Mouse (Mus musculus): Measurements from ENCODE around the gene Scn8a. TPM values are rescaled to one million over a fixed set of nuclear protein-coding genes. Genes with fewer than 3 reads are reported as not detected.

Gene Scn8a
- polyA plus RNA-seq, 1 experiment from 2014 or later: 15.1 TPM

DNA sequence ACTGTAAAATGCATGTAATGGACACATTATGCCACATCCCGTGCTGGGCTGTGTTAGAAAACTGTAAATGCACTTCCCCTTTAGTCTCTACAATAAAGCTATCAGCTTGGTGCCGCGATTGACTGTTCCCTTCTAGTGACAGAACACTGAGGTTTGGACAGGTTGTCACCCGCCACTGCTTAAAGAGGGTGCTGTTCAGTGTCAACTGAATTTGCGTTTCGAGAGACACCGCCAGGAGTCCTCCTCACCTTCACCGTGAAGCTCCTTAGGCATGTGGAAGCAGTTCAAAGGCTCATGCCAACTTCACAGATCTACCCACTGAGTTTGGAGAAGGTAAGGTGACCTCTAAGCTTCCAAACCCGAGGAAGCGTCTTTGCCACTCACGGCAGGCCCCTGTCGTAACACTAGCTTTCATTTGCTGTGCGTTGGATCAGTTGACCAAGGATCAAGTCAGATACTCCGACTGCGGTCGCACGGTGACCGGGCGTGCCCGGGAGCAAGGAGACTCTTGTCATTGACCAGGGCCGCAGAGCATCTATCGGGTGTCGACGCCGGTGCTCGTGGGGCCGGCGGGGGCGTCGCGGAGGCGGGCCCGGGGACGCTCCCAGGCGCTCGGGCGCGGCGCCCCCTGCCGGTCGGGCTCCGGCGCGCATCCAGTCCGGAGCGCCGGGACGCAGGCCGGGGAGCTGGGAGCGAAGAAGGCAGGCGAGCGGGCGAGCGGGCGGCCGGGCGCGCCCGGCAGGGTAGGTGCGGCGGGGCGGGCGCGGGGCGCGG, 530 bp downstream of the Scn8a start:
- Histone ChIP-seq H3K9ac (ENCODE audit: low read depth, low read length) (peak overlapping the region; percentile 44; the same call in 1 of the 2 replicates), H3K4me2 (replicated peaks; ENCODE audit: low read depth, low read length) (peak overlapping the region; percentile 71), H3K27me3 (ENCODE audit: control insufficient read depth, insufficient read depth, low read length) (peaks cover 29% of the 10 kb centered on the region), H3K27ac (ENCODE audit: low read depth, low read length) (no peak overlapping the region), H3K4me3 (ENCODE audit: low read length) (peak overlapping the region; percentile 62), H3K4me1 (ENCODE audit: control insufficient read depth, insufficient read depth, low read length) (peaks cover 8% of the 10 kb centered on the region; the same call in 1 of the 2 replicates), H3K9me3 (ENCODE audit: control insufficient read depth, low read length) (no peaks in the 10 kb centered on the region), H3K36me3 (ENCODE audit: control insufficient read depth, insufficient read depth, low read length) (no peaks in the 10 kb centered on the region)
- ATAC-seq (ENCODE audit: low FRiP score, low TSS enrichment): peak; percentile 83
- WGBS: 3% methylated on average over 59 of the region's 66 CpGs

DNA sequence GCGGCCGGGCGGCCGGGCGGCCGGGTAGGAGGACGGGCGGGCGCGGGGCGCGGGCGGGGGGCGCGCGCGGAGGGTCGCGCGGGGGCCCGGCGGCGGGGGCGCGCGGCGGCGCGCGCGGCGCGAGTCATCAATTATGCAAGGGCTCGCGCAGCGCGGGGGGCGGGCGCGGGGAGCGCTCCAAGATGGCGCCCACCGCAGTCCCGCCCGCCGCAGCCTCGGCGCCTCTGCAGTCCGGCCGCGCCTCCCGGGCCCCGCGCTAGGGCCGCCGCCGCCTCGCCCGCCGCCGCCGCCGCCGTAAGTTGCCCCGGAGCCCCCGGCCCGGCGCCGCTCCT, 1.1 kb downstream of the Scn8a start:
- Histone ChIP-seq H3K9me3 (ENCODE audit: control insufficient read depth, low read length) (no peaks in the 10 kb centered on the region), H3K36me3 (ENCODE audit: control insufficient read depth, insufficient read depth, low read length) (no peaks in the 10 kb centered on the region), H3K4me2 (replicated peaks; ENCODE audit: low read depth, low read length) (peak overlapping the region; percentile 71), H3K4me1 (ENCODE audit: control insufficient read depth, insufficient read depth, low read length) (peaks cover 8% of the 10 kb centered on the region; the same call in 1 of the 2 replicates), H3K9ac (ENCODE audit: low read depth, low read length) (peak overlapping the region; percentile 75), H3K27ac (ENCODE audit: low read depth, low read length) (no peak overlapping the region), H3K4me3 (ENCODE audit: low read length) (peak overlapping the region; percentile 62), H3K27me3 (ENCODE audit: control insufficient read depth, insufficient read depth, low read length) (peaks cover 29% of the 10 kb centered on the region)
- whole genome bisulfite sequencing: 3% methylated on average over 18 of the region's 69 CpGs
- peak; percentile 60 for ATAC-seq (ENCODE audit: low FRiP score, low TSS enrichment)

DNA sequence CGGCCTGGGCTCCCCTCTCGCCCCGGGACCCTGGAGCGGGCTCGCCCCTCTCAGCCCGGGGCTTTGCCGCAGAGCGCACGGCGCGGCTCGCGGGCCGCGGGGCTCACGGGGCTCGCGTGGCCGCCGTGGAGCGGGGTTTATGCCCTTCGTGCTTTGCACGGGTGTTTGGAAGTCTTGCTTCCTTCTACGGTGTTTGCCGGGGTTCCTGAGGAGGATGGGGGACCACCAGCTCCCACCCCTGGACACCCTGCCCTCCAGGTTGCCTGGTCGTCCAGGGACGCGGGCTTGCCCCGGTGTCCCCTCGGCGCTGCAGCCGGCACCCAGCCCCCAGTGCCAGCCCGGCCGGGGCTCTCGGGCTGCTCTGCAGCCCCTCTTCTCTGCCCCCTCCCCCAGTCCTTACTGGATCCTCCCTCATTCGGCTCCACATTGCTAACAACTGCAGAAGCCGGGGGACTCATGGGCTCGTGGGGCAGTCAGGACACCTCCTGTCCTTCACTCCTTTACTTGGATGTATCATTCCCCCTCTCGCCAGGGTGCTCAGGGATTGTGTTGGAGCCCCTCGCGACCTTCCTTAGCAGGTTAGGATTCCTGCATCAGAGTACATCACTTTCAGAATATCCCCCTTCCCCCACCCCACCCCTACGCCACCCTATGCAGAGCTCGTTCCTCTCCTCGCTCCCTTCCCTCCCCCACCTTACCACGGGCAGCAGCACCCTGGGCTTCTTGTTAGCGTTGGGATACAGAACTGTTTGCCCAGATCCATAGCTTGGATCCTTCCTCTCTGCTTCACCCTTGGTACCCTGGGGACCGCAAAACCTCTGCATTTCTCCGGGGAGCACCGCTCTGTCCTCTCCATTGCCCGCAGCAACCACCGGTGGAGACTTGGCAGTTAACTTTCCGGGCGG, 1.7 kb downstream of the Scn8a start:
- peak overlapping the region; percentile 71 for H3K4me2 ChIP-seq (replicated peaks; ENCODE audit: low read depth, low read length)
- peak overlapping the region; percentile 62 for H3K4me3 ChIP-seq (ENCODE audit: low read length)
- H3K9me3 ChIP-seq (ENCODE audit: control insufficient read depth, low read length): no peaks in the 10 kb centered on the region
- H3K27me3 ChIP-seq (ENCODE audit: control insufficient read depth, insufficient read depth, low read length): peaks cover 29% of the 10 kb centered on the region
- under 1% methylated on average over 52 of the region's 53 CpGs for WGBS
- peak overlapping the region; percentile 51; the same call in 1 of the 2 replicates for H3K27ac ChIP-seq (ENCODE audit: low read depth, low read length)
- H3K4me1 ChIP-seq (ENCODE audit: control insufficient read depth, insufficient read depth, low read length): peaks cover 8% of the 10 kb centered on the region; the same call in 1 of the 2 replicates
- peak; percentile 56 for ATAC-seq (ENCODE audit: low FRiP score, low TSS enrichment)
- no peaks in the 10 kb centered on the region for H3K36me3 ChIP-seq (ENCODE audit: control insufficient read depth, insufficient read depth, low read length)
- H3K9ac ChIP-seq (ENCODE audit: low read depth, low read length): peak overlapping the region; percentile 75

DNA sequence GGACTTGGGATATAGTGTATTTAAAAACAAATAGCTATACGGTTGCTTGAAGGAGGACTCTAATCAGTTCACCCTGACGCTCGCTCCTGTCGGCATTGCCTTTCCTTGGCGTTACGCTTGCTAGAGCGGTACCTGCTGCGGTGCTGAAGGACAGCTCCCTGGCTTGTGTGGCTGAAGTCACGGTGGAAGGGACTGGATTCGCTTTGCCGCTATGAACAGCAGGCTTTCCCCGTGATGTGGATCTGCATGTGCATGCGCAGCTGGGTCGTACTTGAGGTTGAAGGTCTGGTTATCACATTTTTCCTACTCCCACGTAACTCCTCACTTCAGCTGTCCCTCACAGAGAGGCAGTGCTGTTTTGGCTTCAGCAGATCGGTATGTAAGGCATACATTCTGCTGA, 3.5 kb downstream of the Scn8a start:
- Histone ChIP-seq H3K4me1 (ENCODE audit: control insufficient read depth, insufficient read depth, low read length) (peaks cover 8% of the 10 kb centered on the region; the same call in 1 of the 2 replicates), H3K27me3 (ENCODE audit: control insufficient read depth, insufficient read depth, low read length) (peaks cover 29% of the 10 kb centered on the region), H3K36me3 (ENCODE audit: control insufficient read depth, insufficient read depth, low read length) (no peaks in the 10 kb centered on the region), H3K9me3 (ENCODE audit: control insufficient read depth, low read length) (no peaks in the 10 kb centered on the region), H3K4me2 (replicated peaks; ENCODE audit: low read depth, low read length) (0 out of 2 replicates have a peak overlapping the region, but pooled peaks have one; percentile 71), H3K27ac (ENCODE audit: low read depth, low read length) (no peak overlapping the region), H3K9ac (ENCODE audit: low read depth, low read length) (no peak overlapping the region), H3K4me3 (ENCODE audit: low read length) (no peak overlapping the region)
- WGBS: 3% methylated on average over 16 of the region's 16 CpGs
- no peak for ATAC-seq (ENCODE audit: low FRiP score, low TSS enrichment)

DNA sequence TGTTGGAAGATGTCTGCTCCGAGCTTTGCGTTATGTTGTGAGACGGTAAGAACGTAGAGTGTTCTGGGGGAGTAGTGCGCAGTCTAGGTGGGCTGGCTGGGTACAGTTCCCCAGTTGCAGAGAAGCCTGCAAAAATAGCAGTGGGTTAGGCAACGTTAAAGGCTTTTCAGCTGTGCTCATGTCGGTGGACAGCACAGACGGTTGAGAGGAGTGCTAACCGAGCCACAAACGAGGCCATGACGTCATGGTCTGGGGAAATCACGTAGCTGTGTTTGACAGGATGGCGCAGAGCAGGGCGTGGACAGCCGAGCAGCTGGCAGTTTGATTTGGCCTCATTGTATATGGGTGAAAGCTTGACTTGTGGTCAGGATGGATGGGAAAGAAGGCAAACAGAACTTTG, 9.4 kb downstream of the Scn8a start:
- H3K9ac ChIP-seq (ENCODE audit: low read depth, low read length): no peak overlapping the region
- H3K4me2 ChIP-seq (replicated peaks; ENCODE audit: low read depth, low read length): no peak overlapping the region
- H3K27ac ChIP-seq (ENCODE audit: low read depth, low read length): no peak overlapping the region
- no peaks in the 10 kb centered on the region for H3K4me1 ChIP-seq (ENCODE audit: control insufficient read depth, insufficient read depth, low read length)
- H3K4me3 ChIP-seq (ENCODE audit: low read length): no peak overlapping the region
- 69% methylated on average over 15 of the region's 15 CpGs for WGBS
- H3K9me3 ChIP-seq (ENCODE audit: control insufficient read depth, low read length): no peaks in the 10 kb centered on the region
- H3K27me3 ChIP-seq (ENCODE audit: control insufficient read depth, insufficient read depth, low read length): peaks cover 1% of the 10 kb centered on the region; the same call in 1 of the 2 replicates
- ATAC-seq (ENCODE audit: low FRiP score, low TSS enrichment): no peak
- no peaks in the 10 kb centered on the region for H3K36me3 ChIP-seq (ENCODE audit: control insufficient read depth, insufficient read depth, low read length)

DNA sequence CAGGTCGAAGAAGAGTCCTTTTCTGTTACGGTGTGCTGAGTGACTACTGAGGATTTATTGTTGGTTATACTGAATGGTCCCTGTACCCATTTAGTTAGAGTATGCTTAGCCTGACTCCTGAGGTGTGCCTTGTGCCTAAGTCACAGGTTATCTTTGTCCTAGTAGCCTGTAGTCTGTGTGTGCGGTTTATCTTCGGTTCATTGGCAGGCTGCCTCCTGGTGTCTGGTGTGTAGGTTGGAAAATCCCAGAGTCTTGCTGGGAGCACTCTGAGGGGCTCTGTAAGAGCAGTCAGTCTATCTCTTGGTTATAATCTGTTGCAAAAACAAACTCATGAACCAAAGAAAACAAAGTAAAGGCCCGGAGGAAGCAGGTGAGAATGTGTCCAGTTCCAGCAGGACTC, 11.7 kb downstream of the Scn8a start:
- no peaks in the 10 kb centered on the region for H3K27me3 ChIP-seq (ENCODE audit: control insufficient read depth, insufficient read depth, low read length)
- H3K9ac ChIP-seq (ENCODE audit: low read depth, low read length): no peak overlapping the region
- no peak overlapping the region for H3K4me3 ChIP-seq (ENCODE audit: low read length)
- no peak for ATAC-seq (ENCODE audit: low FRiP score, low TSS enrichment)
- H3K9me3 ChIP-seq (ENCODE audit: control insufficient read depth, low read length): no peaks in the 10 kb centered on the region
- H3K36me3 ChIP-seq (ENCODE audit: control insufficient read depth, insufficient read depth, low read length): no peaks in the 10 kb centered on the region
- no peak overlapping the region for H3K27ac ChIP-seq (ENCODE audit: low read depth, low read length)
- 81% methylated on average over 5 of the region's 5 CpGs for WGBS
- H3K4me2 ChIP-seq (replicated peaks; ENCODE audit: low read depth, low read length): no peak overlapping the region
- no peaks in the 10 kb centered on the region for H3K4me1 ChIP-seq (ENCODE audit: control insufficient read depth, insufficient read depth, low read length)

DNA sequence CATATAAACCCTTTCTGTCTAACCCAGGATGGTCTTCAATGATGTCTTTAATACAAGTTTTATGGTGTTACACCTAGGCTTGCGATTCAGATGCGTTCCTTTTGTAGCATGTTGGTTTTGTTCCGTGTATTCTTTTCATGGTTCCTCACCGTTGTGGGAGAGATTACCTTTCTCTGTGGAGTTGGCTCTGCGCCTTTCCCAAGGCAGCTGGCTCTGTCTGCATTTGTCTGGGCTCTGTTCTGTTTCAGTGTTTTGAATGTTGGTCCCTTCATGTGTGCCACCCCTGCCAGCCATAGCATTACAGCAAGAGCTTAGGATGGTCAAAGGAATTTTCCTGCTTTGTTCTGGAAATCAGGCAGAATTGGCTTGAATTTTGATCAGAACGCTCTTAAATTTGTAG, 14.8 kb downstream of the Scn8a start:
- H3K27ac ChIP-seq (ENCODE audit: low read depth, low read length): no peak overlapping the region
- WGBS: 96% methylated on average over 6 of the region's 6 CpGs
- H3K27me3 ChIP-seq (ENCODE audit: control insufficient read depth, insufficient read depth, low read length): no peaks in the 10 kb centered on the region
- H3K36me3 ChIP-seq (ENCODE audit: control insufficient read depth, insufficient read depth, low read length): no peaks in the 10 kb centered on the region
- ATAC-seq (ENCODE audit: low FRiP score, low TSS enrichment): no peak
- H3K9ac ChIP-seq (ENCODE audit: low read depth, low read length): no peak overlapping the region
- H3K9me3 ChIP-seq (ENCODE audit: control insufficient read depth, low read length): no peaks in the 10 kb centered on the region
- H3K4me1 ChIP-seq (ENCODE audit: control insufficient read depth, insufficient read depth, low read length): no peaks in the 10 kb centered on the region
- H3K4me3 ChIP-seq (ENCODE audit: low read length): no peak overlapping the region
- no peak overlapping the region for H3K4me2 ChIP-seq (replicated peaks; ENCODE audit: low read depth, low read length)

DNA sequence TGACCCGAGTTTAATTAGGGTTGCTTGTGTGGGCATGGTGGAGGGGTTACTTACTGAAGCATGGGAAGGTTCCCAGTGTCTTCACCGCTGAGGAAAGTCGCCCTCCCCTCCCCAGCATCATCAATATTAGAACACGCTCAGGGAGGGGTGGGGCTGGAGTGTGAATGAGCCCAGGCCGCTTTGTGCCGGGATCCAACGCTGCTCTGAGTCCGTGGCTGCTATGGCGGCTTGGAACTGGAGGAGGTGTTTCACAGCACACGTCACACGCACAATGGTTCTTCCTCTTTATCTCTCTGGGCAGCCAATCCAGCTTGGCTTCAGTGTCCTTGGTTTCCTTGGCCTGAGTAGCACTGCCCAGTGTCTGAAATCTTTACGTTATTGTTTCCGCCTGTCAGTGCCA, 22.3 kb downstream of the Scn8a start:
- H3K27ac ChIP-seq (ENCODE audit: low read depth, low read length): no peak overlapping the region
- 49% methylated on average over 13 of the region's 13 CpGs for WGBS
- no peak overlapping the region for H3K4me2 ChIP-seq (replicated peaks; ENCODE audit: low read depth, low read length)
- no peaks in the 10 kb centered on the region for H3K27me3 ChIP-seq (ENCODE audit: control insufficient read depth, insufficient read depth, low read length)
- no peaks in the 10 kb centered on the region for H3K4me1 ChIP-seq (ENCODE audit: control insufficient read depth, insufficient read depth, low read length)
- H3K4me3 ChIP-seq (ENCODE audit: low read length): no peak overlapping the region
- peaks cover 7% of the 10 kb centered on the region; the same call in 1 of the 2 replicates for H3K9me3 ChIP-seq (ENCODE audit: control insufficient read depth, low read length)
- no peak for ATAC-seq (ENCODE audit: low FRiP score, low TSS enrichment)
- no peak overlapping the region for H3K9ac ChIP-seq (ENCODE audit: low read depth, low read length)
- H3K36me3 ChIP-seq (ENCODE audit: control insufficient read depth, insufficient read depth, low read length): no peaks in the 10 kb centered on the region

DNA sequence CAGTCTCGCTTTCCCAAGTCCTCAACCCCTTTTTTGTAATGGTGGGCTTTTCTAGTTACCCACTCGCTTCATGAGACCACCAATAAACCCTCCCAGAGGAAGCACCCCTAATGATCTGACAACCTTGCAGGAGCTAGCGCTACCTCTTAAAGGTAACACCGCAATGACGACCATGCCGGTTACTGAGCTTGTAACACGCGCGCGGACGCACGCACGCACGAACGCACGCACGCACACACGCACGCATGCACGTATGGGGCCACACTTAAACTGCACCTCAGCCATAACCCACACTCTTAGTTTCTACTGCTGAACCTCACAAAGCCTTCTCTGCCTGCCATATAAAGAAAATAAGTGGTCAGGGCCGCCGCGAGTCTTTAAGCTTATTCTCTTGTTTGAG, 26.8 kb downstream of the Scn8a start:
- Histone ChIP-seq H3K4me1 (ENCODE audit: control insufficient read depth, insufficient read depth, low read length) (no peaks in the 10 kb centered on the region), H3K9ac (ENCODE audit: low read depth, low read length) (no peak overlapping the region), H3K27ac (ENCODE audit: low read depth, low read length) (no peak overlapping the region), H3K4me2 (replicated peaks; ENCODE audit: low read depth, low read length) (no peak overlapping the region), H3K9me3 (ENCODE audit: control insufficient read depth, low read length) (peaks cover 7% of the 10 kb centered on the region; the same call in 1 of the 2 replicates), H3K27me3 (ENCODE audit: control insufficient read depth, insufficient read depth, low read length) (no peaks in the 10 kb centered on the region), H3K4me3 (ENCODE audit: low read length) (no peak overlapping the region), H3K36me3 (ENCODE audit: control insufficient read depth, insufficient read depth, low read length) (no peaks in the 10 kb centered on the region)
- no peak for ATAC-seq (ENCODE audit: low FRiP score, low TSS enrichment)
- 99% methylated on average over 23 of the region's 23 CpGs for WGBS
